Mouse (Mus musculus): ENCODE measurements at regions not wholly inside any gene's neighbourhood (a gene's known extent, or its start where the extent isn't known, plus 50 kb on each side); places are given as distances from the start of the nearest gene placed in this dataset.

DNA sequence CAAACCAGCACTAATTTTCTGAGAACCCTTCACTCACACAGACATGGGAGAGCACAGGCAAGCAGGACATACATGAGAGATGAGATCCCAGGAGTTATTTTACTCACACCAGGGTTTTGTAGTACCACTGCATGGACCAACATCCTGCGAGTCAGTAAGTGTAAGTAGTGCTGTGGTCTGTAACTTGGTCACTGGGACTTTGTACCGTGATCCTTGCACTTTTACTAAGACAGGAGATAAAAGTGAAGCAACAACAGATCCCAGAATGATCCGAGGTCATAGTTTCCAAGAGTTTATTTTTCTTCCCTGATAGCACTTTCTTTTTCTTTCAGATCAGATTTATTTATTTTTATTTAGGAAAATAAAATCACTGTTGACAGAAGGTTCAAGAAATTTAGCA, 54.1 kb upstream of the Mtap start:
- DNase-seq (ENCODE audit: low spot score), result peak; percentile 22

- DNase-seq (ENCODE audit: low spot score), result peak; percentile 1
These were observed 58.4 kb upstream of the Mtap start for GRCm38 (mm10) chr4:89078485-89078884.

DNA sequence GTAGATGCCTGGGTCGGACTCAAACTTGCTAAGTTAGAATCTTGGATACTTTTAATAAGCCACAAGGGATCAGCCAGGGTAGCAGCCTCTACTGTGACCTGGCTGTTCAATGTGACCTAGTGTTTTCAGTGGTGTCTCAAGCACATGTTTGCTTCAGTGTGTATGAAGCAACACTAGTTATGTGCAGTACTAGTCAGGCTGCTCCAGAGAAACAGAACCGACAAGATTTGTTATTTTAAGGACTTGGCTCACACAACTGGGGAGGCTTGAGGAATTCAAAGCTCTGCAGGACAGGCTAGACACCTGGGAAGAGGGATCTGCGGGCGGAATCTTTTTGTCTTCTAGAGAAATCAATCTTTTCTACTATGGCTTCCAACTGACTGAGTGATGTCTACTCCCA, 62.2 kb upstream of the Mtap start:
- no peak for DNase-seq (ENCODE audit: low spot score)

GRCm38 (mm10) chr4:89070430-89070829, 66.5 kb upstream of the Mtap start:
- no peak for DNase-seq (ENCODE audit: low spot score)

- no peak for DNase-seq (ENCODE audit: low spot score)
These were observed 72.5 kb upstream of the Mtap start for GRCm38 (mm10) chr4:89064401-89064800.

DNA sequence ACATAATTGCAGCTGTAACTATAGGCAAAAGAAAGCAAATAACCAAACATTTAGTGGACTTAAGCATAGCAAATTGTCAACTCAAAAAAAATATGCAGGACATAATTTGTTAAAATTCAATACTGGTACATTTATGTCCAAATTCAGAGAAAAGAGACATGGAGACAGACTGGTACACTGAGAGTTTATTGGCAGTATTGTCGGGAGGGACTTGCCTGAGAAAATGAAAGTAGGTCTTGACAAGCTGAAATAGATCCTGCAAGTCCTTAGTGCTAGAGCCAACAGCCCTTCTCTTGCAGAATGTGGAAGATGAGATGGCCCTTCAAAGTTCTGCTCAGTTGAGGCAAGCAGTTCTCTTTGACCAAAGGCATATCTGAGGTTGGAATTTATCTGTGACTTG, 74.5 kb upstream of the Mtap start:
- DNase-seq (ENCODE audit: low spot score), result no peak

DNA sequence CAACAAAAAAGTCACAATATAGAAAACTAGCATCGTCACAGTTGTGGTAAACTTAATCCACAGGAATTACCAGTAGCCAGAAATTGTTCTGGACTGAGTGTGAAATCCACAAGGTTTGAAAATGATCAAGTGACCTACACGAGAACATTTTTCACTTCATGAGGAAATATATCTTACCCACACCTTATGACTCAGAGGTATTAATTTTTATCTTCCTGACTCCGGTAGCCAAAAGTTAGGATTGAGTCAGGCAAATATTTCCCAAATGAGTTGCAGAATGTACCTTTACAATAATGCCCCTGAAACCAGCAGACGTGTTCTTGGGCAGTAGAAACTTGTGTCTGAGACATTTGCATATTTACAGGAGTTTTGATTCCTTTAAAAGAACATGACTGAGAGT, 75.3 kb upstream of the Mtap start:
- DNase-seq (ENCODE audit: low spot score), result no peak

GRCm38 (mm10) chr4:89057573-89057972, 79.3 kb upstream of the Mtap start:
- DNase-seq (ENCODE audit: low spot score), result no peak

DNA sequence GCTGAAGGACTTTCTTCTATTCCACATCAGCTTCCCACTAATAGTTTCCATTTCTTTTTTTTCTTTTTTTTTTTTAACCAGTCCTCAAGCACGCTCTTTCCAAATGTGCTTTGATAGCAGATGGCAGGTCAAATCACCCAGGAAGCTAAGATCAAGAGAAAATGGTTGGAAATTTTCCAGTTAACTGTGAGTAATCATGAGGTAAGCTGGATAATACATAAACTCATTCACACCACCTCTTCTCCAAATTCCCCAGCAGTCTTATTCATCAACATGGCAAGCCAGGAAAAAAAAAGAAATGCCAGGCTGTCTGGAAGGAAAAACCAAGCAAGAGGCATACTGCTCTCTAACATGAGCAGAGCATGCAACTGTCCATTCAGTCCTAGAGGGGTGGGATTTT, 79.8 kb upstream of the Mtap start:
- DNase-seq (ENCODE audit: low spot score), result no peak

DNA sequence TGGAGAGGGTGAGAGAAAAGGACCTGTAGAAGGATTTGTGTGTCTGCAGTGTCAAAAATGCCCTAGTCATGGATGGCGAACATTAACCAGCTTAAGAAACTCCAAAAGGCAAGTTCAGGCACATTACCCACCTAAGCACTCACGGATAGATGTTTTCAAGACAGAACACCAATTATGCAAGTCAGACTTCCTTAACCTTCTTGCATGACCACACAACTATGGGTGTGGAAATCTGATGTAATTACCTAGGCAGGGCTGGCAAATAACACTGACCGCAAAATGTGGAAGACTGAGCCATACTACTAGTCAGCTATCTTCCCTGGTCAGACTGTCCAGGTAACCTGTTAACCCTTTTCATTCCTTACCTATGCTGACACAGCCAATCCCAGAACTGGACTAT, 81.0 kb upstream of the Mtap start:
- DNase-seq (ENCODE audit: low spot score), result no peak

DNA sequence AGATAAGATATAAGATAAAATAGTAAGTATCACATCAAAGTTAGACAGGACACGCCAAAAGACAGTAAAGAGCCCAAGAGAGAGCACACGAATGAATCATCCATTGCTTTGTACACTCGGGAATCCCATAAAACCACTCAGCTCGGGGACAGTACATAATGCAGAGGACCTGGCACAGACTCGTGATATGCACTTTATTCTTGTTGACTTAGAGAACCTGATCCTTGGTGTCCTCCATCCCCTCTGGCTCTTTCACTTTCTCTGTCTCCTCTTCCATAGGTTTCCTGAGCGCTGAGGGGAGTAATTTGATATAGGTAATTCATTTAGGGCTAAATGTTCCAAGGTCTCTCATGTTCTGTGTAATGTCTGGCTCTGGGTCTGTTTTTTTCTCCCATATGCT, 83.3 kb upstream of the Mtap start:
- no peak for DNase-seq (ENCODE audit: low spot score)

DNA sequence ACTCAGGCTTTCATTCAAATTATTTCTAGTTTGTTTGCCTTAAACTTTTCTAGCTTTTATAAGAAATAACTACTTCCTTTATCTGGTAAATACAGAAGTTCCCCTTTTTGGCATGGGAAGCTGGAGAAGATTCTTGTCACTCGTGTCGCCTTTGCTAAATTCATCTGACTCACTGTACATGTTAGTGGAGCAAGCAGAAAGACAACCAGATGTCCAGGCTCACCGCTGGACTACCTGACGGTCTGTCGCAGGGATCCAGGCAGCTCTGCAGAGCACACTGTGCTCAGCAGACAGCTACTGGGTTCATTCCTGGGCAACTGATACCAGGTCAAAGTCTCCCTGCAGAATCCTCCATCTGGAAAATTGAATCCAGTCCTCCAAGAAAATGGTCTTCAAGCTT, 85.0 kb upstream of the Mtap start:
- no peak for DNase-seq (ENCODE audit: low spot score)

DNA sequence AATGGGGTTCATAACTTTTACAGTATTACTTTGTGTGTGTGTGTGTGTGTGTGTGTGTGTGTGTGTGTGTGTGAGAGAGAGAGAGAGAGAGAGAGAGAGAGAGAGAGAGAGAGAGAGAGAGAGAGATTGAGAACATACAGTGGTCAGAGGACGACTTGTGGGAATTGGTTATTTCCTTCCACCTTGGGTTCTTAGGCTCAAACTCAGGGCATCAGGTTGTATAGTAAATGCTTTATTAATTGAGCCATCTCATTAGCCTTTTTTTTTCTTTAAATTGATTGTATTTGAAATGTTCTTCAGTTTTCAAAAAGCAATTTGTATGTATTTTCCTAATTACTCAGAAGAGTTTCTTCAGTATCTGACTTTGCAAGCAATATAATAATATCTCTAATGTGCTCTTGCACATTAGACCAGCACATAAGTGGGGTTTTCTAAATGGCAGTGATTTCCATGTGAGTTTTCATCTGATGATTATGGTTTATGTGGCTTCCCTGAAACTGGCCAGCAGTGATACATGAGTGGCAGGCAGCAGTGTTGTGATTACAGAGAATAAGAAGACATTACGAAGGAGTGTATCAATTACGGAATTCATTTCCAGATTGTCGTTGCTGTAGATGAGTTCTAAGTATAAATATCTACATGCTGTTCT, 86.2 kb upstream of the Mtap start:
- DNase-seq (ENCODE audit: low spot score), result no peak

DNA sequence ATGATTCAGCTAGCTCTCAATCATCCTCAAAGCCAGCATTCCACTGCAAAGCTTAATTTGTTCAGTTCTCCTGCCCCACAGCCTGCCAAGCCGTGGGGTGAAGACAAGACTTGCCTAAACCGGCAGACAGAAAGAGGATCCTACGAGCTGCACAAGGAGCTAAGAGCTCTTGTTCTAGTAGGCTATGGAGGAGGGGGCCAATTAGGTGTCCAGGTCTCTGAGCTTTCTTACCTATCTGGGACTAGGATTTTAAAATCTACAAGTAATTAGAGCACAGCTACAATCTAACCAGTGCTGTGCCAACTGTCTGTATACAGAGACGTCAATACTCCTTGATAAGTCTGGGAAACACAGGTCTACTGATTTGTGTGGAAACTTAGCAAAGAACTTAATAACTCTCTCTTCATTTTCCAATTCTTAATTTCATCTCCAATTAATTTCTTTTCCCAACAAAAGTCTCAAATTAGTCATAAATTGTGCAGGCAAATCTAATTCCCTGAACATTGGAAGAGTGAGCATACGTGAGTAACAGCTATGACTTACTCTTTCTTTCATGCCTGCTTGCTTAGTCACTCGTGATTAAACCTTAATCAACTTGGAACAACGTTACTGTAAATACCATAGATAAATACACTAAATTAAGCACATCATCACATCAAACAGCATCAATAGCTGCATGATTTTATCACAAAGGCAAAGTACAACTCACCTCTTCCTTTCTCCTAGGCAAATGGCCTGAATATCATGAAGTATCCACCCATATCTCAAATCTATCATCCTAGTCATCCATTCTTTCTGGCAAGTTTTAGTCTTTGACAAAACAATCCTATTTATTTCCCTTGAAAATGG, 87.1 kb upstream of the Mtap start:
- DNase-seq (ENCODE audit: low spot score), result no peak

DNA sequence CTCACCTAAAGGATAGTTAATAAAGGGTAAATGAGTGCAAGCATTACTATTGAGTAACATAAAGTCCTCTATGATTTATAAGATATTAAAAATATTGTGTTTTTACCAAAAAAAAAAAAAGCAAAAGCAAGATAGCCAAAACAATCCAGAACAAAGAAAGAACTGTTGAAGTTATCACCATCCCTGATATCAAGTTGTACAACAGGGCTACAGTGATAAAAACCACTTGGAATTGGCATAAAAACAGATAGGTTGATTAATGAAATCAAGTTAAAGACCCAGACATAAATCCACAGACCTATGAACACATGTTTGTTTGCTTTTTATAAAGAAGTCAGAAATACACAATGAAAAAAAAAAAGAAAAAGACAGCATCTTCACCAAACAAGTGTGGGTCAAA, 92.4 kb upstream of the Mtap start:
- DNase-seq (ENCODE audit: low spot score), result no peak

- peak; percentile 16 for DNase-seq (ENCODE audit: low spot score)
These were observed 92.9 kb upstream of the Mtap start for GRCm38 (mm10) chr4:89043982-89044381.

GRCm38 (mm10) chr4:89040856-89041255, 96.1 kb upstream of the Mtap start:
- no peak for DNase-seq (ENCODE audit: low spot score)

DNA sequence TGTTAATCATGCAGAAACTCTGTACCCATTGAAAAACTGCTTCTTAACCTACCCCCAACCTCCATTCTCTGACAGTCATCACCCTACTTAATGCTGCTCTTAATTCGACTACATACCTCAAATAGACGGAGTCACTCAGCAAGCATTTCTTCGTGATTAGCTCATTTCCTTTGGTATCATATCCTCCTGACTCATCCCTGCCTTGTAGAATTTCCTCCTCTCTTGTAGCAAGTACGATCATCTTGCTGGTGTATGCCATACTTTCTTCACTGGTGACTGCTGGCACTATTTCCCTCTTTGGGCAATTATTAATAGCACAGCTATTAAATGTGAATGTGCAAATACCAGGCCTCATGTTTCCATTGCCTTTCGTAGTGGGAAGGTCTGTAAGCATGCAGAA, 98.0 kb upstream of the Mtap start:
- DNase-seq (ENCODE audit: low spot score), result no peak

- no peak for DNase-seq (ENCODE audit: low spot score)
These were observed 98.8 kb upstream of the Mtap start for GRCm38 (mm10) chr4:89038135-89038534.

GRCm38 (mm10) chr4:89034822-89035221, 102.1 kb upstream of the Mtap start:
- DNase-seq (ENCODE audit: low spot score), result no peak

DNA sequence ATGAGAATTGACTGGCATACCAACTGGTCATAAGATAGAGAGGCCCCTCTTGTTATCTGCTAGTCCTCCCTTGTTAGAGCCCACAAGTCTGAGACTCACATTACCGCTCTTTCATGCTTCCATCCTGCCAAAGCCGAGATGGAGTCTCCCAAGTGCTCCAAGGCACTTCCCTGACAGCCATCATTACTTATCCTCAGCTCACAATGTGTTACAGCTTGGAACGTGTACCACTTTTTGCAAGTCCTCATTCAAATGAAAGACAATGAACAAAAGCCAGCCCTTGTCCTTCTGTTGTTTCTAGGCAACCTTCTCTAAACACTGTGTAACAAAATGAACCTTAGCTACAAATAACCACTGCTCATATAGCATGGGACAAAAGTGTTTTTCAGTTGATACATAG, 102.6 kb upstream of the Mtap start:
- no peak for DNase-seq (ENCODE audit: low spot score)

DNA sequence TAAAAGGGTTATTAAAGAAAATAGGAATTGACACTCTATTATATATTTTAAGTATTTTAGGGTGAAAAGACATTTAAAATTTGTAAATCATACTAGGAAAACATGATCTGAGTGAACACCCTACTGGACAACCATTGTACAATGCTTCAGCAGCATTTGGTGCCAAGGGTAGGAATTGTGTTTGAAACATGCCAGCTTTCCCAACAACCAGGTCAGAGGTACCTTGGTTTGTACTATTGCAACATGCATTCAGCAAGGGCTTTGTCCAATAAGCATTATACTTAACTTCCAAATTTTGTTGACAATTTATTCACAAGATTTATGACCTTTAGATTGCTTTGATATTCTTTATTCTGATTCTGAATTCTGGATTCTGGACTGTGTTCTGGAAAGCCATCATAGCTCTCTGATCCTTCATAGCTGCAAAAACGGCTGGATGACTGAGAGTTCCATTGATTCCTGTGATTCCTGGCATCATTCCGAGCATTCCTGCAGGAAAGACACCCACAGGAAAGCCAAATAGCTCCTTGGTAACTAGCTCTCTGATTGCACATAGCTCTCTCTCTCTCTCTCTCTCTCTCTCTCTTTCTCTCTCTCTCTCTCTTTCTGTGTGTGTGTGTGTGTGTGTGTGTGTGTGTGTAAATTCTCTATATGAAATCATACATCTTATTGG, 124.1 kb upstream of the Mtap start:
- DNase-seq (ENCODE audit: low spot score), result peak; percentile 21

DNA sequence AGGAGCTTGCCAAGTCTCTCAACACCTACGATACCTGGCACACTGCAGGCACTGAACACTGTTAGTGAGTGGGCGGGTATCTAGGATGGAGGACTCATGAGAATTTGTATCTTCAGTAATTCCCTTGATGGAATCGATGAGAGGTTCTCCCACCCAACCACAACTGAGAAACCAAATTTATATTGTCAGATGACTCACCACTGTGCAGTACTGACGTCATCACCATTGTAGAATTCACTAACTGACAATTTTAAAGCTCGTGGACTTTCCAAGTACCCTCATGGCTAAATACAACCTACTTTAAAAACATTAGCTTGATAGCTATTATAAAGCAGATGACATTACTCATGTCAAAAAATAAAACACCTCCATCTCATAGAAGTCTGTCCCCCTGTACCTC, 128.4 kb upstream of the Mtap start:
- DNase-seq (ENCODE audit: low spot score), result no peak

All from yolk sac, embryonic 10.5 days (tissue).